Mouse (Mus musculus) frontal cortex, postnatal 10 days (tissue): ENCODE measurements around the gene 4930426L09Rik.

Experiments
- DNase-seq, 2 experiments: peaks; one replicate each; pipeline ENCODE4 v3.0.0; 2022; ENCODE audit warnings: low spot score in 2 of 2, mixed read lengths in 1 of 2

The 4930426L09Rik gene

DNA sequence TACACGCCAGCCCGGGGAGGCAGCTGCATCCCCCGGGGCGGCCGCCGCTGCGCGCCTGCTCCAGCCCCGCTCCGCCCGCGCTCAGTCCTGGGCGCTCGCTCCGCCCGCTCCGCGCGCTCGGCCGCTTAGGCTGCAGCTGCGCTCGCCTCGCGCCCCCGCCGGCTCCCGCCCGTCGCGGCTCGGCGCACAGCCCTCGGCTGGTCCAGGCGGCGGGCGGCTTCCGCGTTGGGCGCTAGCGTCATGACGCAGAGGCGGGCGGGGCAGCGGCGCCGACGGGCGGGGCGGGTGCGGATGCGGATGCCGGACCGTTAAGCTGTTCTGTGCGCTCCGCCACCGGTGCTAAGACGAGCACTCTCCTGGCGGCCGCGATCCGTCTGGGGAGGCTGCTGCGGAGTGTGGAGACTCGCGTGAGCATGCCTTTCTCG, at the start of gene 4930426L09Rik, which contains the start of gene Pip4k2a:
4930426L09Rik (plus strand) TSS at position 290 of the 425 bp plus-strand sequence.
Pip4k2a (minus strand) TSS at position 73 of the 425 bp plus-strand sequence.
- peak; percentile 87 to 91 for DNase-seq

DNA sequence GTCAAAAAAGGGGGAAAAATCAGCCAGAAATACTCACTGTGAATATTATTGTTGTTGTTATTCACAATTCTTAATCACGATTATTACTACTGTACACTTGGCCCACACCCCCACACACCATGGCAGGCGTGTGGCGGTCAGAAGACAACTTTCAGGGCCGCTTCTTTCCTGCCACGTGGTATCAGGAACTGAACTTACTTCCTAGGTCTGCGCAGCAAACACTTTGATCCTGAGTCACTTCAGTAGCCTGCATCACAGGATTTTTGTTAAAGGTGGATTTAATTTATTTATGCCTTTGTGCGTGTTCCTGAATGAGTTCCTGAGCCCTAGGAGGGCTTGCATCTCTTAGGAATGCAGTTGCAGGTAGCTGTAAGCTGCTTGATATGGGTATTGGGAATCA, 49.4 kb upstream of the 4930426L09Rik start:
- no peak for DNase-seq

DNA sequence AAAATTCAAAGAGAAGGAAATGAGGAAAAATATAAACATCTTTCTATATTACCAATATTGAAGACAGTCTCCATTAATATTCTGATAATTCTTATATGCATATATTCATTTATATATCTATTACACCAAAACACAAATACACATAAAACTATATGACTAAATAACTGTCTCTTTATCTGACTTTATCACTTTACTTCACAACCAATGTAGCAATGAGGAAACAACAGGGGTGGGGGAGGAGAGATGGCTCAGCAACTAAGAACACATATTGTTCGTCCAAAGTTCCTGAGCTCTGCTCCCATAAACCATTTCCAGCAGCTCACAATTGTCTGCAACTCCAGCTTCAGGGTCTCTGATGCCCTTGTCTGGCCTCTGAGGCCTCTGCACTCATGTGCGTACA, 47.4 kb upstream of the 4930426L09Rik start:
- DNase-seq: no peak

DNA sequence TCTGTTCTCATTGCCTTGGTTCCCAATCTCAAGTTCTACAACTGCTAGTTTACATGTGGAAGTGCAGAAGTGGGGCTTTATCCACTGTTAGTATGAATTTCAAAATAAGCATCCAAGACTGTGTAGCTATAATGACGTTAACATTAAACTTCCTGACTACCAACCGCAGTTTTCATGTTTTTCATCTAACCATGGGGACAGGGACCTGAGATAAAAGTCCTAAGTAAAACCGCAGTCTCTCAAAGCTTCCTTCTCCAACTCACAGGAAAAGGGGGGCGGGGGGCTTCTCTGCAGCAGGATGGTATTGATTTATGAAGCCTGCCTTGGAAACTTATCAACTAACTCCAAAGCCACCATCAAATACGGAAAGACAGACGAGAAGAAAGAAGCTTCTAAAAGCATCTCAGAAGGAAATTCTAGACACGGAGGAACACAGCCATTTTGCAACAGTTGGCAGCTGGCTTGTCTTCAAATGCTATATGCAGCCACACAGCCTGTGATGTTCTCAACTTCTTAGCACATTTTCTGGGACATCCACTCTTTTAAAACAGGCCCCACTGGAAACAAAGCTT, 46.0 kb upstream of the 4930426L09Rik start:
- peak in 1 of 2 experiments; percentile 17 for DNase-seq

- no peak for DNase-seq
These were observed 43.7 kb upstream of the 4930426L09Rik start for GRCm38 (mm10) chr2:18954422-18954821.

- DNase-seq: no peak
These were observed 43.1 kb upstream of the 4930426L09Rik start for GRCm38 (mm10) chr2:18955022-18955421.

DNA sequence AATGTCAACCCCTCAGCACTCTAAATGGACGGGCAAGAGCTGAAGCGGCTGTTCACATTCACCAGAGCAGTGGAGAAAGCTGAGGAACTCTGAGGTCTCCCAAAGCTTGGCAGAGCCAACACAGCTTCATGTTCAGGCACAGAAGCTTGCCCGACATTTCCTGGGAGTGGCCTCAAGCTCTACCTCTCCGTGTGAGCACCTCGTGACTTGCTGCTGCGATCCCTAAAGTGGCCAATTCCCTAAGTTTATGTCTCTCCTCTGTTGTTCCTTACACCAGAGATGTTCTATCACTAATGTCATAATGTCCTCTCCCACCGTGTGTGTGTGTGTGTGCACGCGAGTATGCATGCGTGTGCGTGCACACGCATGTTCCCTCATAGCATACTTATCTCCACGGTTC, 42.5 kb upstream of the 4930426L09Rik start:
- no peak for DNase-seq

GRCm38 (mm10) chr2:18956424-18956823, 41.7 kb upstream of the 4930426L09Rik start:
- DNase-seq: no peak

GRCm38 (mm10) chr2:18956945-18957344, 41.2 kb upstream of the 4930426L09Rik start:
- DNase-seq: no peak

GRCm38 (mm10) chr2:18957459-18957858, 40.7 kb upstream of the 4930426L09Rik start:
- no peak for DNase-seq

DNA sequence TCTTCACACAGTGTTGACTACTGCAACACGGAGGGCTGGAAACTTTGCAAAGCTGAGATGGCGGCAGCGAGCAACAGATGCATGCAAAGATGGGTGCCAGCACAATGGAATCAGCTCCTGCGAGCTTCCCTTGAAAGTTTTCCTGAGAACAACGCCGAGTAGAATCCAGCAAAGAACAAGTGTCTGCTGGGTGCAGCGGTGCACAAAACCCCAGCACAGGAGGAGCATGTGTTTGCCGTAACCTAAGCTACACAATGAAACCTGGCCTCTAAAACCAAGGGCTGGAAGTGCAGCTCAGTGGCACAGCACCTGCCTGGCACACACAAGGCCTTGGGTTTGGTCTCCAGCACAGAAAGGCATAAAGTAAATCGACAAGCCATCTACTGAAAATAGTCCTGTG, 40.1 kb upstream of the 4930426L09Rik start:
- no peak for DNase-seq

DNA sequence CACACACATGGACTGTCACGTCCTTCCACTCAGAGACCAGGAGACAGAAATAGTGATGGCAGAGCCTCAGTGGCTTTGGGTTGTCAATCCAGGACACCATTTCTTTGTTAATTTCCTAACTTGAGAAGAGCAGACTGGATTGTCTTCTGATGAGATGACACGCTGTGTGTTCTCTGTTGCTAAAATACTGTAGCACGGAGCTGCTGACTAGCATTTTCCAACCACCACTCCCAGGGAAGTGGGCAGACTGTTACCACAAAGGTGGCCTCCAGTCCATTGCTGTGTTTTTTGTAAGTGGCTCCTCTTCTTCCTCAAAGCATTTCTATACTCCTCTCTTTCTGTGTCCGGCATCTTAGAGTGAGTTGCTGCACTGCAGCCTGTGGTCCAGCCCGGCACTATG, 39.6 kb upstream of the 4930426L09Rik start:
- no peak for DNase-seq

DNA sequence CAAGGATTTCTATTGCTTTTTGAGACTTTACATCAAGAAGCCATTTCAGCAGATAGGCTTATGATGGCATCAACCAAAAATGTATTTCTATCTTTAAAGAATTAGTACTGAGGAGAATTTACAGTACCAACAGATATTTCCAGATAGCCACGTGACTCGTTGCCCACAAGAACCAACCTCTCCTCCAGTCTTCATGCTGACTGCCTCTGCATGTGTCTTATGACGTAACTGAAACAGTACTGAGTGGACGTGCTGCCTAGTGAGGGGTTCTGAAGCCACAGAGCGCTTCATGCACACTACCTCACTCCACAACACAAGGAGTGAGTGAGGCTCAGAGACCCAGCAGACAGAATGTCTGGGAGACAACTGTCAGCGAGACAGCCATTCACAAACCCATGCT, 39.1 kb upstream of the 4930426L09Rik start:
- DNase-seq: no peak

- no peak for DNase-seq
These were observed 38.6 kb upstream of the 4930426L09Rik start for GRCm38 (mm10) chr2:18959558-18959957.

DNA sequence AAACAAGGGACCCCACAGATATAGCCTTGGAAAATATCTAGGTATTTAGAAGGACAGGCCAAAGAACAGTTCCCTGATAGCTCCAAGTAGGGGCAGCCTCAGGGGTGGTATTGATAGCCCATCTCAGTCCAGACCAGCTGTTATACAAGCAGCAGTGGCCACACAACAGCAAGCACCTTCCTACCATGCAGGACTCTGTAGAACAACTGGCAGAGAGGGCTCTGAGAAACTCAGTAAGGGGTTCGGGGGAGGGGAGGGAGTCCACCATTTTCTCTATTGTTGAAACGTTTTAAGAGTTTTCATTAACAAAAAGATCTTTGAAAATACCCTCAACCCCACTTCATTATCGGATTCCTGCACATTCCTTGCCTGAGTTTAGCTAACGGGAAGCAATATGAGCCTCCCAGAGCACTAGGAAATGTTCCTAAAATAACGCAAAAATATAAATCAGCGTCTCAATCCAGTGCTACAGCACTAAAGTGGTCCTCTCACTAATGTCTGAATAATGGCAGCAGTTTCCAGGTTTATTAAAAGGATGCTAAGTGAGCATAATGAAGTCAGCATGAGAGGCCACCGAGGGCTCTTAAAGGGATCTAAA, 37.7 kb upstream of the 4930426L09Rik start:
- DNase-seq: no peak

DNA sequence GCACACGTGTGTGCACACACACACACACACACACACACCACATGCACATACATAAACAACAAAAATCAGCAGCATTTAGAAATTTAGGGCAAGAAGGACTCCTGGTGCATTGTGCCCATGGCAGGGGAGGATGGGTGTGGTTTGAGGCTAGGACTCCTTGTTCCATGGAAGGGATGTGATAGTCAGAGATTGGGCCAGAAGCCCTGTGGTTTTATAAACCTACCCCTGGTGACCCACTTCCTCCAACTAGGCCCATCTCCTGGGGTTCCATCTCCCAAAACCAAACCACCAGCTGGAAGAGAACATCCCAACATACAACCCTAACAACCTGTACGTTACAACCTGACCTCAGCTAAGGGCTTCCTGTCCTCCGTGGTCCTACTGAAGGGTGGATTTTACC, 35.6 kb upstream of the 4930426L09Rik start:
- DNase-seq: no peak

DNA sequence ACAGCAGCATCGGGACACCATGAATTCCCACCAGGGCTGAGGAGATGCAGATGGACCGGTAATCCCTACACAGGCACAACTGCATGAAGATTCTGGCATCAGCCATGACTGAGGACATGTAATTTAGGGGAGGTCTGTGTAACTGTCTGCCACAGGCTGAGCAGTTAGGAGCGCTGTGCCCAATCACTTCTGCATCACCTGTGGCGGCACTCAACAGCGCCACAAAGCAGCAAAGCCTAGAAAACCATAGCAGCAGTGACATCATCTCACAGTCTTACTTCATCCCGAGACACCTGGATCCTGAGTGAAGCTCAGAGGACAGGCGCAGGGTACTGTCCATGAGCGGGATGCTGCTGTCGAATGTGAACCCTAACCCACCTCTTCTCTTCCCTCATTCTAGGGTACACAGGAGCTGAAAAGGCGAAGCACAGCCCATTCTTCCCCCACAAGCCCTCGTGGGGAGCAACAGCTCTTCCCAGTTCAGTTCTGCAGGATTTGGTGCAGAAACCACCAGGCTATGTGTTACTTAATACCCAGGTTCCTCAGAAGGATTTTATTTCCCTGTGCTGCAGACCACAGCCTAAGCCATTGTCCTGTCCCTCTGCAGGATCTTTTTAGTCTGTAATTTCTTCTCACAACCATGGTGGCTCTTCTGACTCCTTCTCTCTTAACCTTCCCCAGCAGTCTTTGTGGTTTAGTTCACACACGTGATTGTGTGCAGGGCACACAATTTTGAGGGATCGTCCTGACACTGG, 34.7 kb upstream of the 4930426L09Rik start:
- no peak for DNase-seq

DNA sequence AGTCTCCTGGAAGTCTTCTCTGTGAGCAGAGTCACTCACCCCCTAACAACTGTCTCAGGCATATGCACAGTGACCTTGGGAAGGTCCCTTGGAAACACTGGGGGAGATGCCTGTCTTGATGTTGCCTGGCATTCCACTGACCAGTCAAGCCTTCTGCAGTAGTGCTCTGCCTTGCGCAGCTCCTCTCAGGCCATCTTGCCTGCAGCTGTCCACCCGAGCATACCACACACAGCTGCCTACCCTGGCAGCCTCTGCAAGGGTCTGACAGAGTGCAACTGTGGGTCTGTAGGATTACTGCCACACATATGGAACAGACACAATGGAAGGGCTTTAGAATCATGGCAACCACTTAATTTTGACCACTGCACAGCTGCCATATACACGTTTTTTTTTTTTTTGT, 33.0 kb upstream of the 4930426L09Rik start:
- DNase-seq: no peak

DNA sequence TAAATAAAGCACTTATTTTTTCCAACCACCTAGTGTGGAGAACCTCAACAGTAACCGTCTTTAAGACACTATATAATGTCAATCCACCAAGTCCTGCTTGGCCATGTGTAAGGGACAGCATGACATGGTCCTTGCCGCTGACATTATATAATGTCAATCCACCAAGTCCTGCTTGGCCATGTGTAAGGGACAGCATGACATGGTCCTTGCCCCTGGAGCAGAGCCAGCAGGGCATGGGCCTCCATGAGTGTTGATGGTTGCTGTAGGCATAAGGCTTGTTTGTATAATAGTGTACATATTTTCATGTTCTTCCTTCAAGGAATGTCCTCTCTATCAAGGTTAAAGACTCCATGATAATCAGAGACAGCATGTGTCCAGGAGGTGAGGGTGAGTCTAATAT, 32.2 kb upstream of the 4930426L09Rik start:
- DNase-seq: no peak

DNA sequence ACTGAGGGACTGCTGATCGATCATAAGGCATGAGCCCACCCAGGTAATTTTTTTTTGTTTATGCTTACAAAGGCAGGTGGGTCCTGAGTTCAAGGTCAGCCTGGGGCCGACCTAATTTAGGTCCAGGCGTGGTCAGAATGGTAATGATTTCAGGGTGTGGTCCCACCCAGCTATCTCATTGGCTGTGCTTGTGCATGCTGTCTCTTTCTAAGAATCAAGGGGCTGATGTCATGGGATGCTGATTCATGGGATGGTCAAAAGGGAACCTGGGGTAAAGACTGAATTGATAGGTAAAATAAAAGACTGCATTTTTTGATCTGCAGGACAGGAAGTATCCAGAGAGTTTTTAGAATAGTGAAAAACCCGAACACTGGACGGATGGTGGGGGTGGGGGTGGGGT, 31.6 kb upstream of the 4930426L09Rik start:
- DNase-seq: no peak

DNA sequence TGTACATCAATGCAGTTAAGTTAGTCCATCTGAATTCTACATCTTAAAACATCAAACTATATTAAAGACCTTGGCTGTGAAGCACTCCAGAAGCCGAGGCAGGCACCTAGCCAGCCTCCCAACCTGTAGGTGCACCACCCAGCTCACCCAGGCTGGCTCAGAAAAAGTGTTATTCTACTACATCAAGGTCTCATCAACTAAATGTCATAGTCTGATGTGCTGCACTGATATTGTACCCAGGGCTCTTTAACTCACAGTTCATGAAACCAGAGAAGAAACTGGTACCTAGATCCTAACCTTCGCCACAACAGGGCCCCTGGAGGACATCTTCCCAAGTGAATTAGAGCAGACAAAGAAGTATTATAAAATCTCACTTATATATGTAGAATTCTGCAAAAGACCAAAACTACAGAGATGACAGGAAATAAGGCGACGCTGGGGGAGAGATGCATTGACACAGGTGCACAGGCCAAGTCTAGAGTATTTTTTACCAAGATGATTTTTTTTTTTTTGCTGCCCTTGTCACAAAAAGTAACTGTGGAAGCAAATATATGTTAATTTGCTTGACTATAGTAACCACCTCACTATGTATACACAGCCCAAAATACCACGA, 30.6 kb upstream of the 4930426L09Rik start:
- no peak for DNase-seq

DNA sequence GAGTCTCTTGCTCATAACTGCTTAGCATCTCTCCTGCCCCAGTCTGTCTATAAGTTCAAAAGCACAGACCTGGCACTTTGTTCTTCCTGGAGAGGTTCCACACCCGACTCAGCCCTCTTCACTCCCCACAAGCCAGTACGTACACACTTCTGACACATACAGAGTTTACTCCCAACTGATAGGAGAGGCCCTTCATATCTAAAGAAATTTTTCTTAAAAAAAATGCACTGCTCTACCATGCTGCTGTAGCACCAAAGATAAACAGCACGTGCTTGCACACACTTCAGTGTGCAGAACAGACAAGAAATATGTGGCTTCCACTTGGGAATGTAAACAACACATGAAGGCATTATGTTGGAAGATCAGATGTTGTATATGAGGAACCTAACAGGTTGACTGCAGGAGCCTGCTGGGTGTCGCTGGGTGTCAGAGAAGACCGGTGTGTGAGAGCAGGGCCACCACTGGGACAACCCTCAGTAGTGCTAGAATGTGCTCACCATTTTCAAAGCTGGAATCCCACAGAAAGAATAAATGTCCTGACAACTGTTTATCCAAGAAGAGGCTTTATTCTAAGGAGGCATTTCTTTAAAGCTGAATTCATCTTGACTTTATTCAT, 29.0 kb upstream of the 4930426L09Rik start:
- DNase-seq: no peak
